Mouse (Mus musculus) heart, embryonic 16.5 days (tissue): ENCODE measurements around the gene Abca14. TPM values are rescaled to one million over a fixed set of nuclear protein-coding genes. Genes with fewer than 3 reads are reported as not detected.

ENCODE experiments used
- ATAC-seq: fragments of 200-750 bp; cut with Nextera tagmentation; replicated peaks from 2 replicates; pipeline ENCODE4 v1.8.0; 2017; ENCODE audit warnings: moderate number of reproducible peaks; ENCODE audit not compliant: insufficient read depth, low FRiP score; ENCODE audit errors: extremely low read depth
- H3K27ac ChIP-seq: fragments of 300-500 bp; sonication (generic); 2 replicates; pipeline ENCODE4 v1.5.1; 2014; ENCODE audit warnings: mild to moderate bottlenecking, low read length, control low read depth, moderate library complexity
- H3K27me3 ChIP-seq: fragments of 300-500 bp; sonication (generic); 2 replicates; pipeline ENCODE4 v1.6.1; 2014; ENCODE audit warnings: low read length, mixed read lengths; ENCODE audit not compliant: control insufficient read depth, insufficient read depth
- H3K36me3 ChIP-seq: fragments of 300-500 bp; sonication (generic); 2 replicates; pipeline ENCODE4 v1.6.1; 2014; ENCODE audit not compliant: control insufficient read depth, insufficient read depth
- H3K4me1 ChIP-seq: fragments of 300-500 bp; sonication (generic); 2 replicates; pipeline ENCODE4 v1.6.1; 2014; ENCODE audit warnings: low read length, mixed read lengths; ENCODE audit not compliant: control insufficient read depth, insufficient read depth
- H3K4me2 ChIP-seq: fragments of 300-500 bp; sonication (generic); 2 replicates; pipeline ENCODE4 v1.6.1; 2014; ENCODE audit warnings: low read depth, mild to moderate bottlenecking, control low read depth, low read length
- H3K4me3 ChIP-seq: fragments of 300-500 bp; sonication (generic); 2 replicates; pipeline ENCODE4 v1.5.1; 2014; ENCODE audit warnings: mild to moderate bottlenecking, control low read depth, low read length
- H3K9ac ChIP-seq: fragments of 300-500 bp; sonication (generic); 2 replicates; pipeline ENCODE4 v1.6.1; 2014; ENCODE audit warnings: low read length, control low read depth
- H3K9me3 ChIP-seq: fragments of 300-500 bp; sonication (generic); replicated peaks from 2 replicates; pipeline ENCODE4 v1.6.1; 2016; ENCODE audit warnings: low read length; ENCODE audit not compliant: control insufficient read depth
- WGBS: fragments of 180-500 bp; shearing (Covaris S2); extraction: QIAGEN DNeasy Blood & Tissue Kit; methylation state at CpG from one replicate; pipeline ENCODE4 v1.1.7; 2014; 5-methylcytosine and 5-hydroxymethylcytosine counted together
- polyA plus RNA-seq: library from polyadenylated mRNA; unstranded; fragments of >200 nt; fragmentation: Nextera tagmentation; extraction: Ambion mirVana; gene quantifications from 2 replicates; pipeline ENCODE4 v1.2.1, GENCODE M21; 2015

Gene Abca14
- polyA plus RNA-seq, 1 experiment from 2014 or later, result not detected

DNA sequence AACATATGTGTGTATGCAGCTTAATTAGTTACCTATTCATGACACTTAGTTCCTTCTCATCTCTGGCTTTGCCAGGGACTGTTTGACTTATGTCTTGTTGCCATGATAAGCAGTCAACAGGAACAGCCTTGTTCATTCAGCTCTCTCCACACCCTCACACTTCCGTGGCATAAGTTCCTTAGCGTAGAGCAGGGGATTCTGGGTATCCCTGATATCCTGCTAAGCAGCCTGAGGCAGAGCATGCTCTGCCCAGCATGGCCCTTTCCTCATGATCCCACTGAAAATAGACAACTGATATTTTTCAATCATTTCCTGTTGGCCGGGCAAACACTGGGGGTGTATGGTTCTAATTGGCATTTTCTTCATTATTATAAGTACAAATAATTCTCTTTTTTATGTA, 26.1 kb upstream of the Abca14 start:
- Histone ChIP-seq H3K4me3 (no peak overlapping the region), H3K4me1 (no peaks in the 10 kb centered on the region), H3K27ac (no peak overlapping the region), H3K36me3 (no peaks in the 10 kb centered on the region), H3K9ac (no peak overlapping the region), H3K4me2 (no peak overlapping the region), H3K9me3 (no peaks in the 10 kb centered on the region), H3K27me3 (no peaks in the 10 kb centered on the region)
- no peak for ATAC-seq
- WGBS, result 78% methylated on average over 3 of the region's 3 CpGs

DNA sequence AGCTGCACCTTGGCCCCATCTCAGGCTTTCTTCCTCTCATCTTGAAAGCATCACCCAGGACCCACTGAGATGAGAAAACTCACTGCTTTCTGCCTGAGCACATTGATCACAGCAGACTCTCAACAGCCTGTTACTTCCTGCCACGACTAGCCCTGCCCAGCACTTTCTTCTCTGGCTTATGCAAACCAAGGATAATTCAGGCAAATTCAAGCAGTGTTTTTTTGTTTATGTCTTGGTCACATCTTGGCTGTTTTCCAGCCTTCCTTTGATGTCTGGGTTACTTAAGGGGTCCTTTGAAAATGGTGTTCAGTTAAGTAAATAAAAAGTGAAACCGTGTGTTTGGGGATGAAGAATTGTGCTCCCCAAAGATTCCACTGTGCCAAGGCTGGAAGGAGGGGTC, 24.8 kb upstream of the Abca14 start:
- Histone ChIP-seq H3K9ac (no peak overlapping the region), H3K4me1 (no peaks in the 10 kb centered on the region), H3K9me3 (no peaks in the 10 kb centered on the region), H3K27ac (no peak overlapping the region), H3K4me2 (no peak overlapping the region), H3K4me3 (no peak overlapping the region), H3K36me3 (no peaks in the 10 kb centered on the region), H3K27me3 (no peaks in the 10 kb centered on the region)
- no peak for ATAC-seq
- WGBS, result 30% methylated on average over 2 of the region's 2 CpGs

DNA sequence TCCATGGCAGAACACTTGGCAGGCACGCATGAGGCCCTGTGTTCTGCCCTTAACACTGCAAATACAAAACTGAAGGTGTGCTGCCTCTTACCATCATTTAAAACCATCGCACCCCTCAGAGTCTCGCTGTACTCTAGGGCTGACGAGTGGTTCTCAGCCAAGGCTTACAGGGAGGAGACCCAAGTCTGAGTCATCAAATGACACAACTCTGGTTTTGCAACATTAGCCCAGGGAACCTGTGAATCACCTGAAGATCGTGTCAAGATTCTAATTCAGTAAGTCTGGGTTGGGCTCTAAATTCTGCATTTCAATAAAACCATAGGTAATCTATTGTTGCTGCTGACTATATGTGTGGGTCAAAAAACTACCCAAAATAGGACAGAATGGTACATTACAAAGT, 23.2 kb upstream of the Abca14 start:
- Histone ChIP-seq H3K4me3 (no peak overlapping the region), H3K4me1 (no peaks in the 10 kb centered on the region), H3K9me3 (no peaks in the 10 kb centered on the region), H3K4me2 (no peak overlapping the region), H3K27me3 (no peaks in the 10 kb centered on the region), H3K9ac (no peak overlapping the region), H3K36me3 (no peaks in the 10 kb centered on the region), H3K27ac (no peak overlapping the region)
- no peak for ATAC-seq
- 73% methylated on average over 5 of the region's 5 CpGs for WGBS

DNA sequence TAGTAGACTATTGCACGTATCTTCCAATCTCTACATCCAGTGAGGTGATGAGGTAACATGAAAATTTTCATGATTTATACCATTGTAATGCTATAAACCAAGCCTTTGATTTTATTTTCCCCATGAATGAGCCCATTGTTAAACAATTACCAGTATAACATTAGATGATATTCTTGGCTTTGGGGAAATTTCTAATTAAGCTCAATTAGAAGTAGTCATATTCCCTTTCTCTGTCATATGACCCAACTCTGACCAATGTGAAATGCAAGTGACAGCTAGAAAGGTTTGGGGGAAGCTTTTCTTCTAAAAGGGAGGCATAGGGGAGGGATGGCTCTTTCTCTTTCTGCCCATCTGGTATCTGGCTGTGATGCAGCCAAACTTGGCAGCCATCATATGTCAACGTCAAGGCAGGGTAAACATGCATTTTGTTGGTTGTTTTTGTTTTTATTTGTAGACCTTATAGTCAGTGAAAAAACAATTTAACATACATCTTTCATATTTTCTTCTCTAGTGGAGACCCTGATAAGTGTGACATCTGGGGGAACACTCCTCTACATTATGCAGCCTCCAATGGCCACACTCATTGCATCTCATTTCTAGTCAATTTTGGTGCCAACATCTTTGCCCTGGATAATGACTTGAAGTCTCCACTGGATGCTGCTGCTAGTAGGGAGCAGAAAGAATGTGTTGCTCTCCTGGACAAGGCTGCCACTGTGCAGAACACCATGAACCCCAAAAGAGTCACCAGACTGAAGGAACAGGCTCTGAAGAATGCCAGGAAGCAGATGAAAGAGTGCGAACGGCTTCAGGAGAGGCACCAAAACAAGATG, 22.1 kb upstream of the Abca14 start:
- no peaks in the 10 kb centered on the region for H3K9me3 ChIP-seq
- no peak overlapping the region for H3K9ac ChIP-seq
- H3K4me3 ChIP-seq, result no peak overlapping the region
- H3K27ac ChIP-seq, result no peak overlapping the region
- no peaks in the 10 kb centered on the region for H3K36me3 ChIP-seq
- H3K4me1 ChIP-seq, result no peaks in the 10 kb centered on the region
- H3K27me3 ChIP-seq, result no peaks in the 10 kb centered on the region
- ATAC-seq, result no peak
- H3K4me2 ChIP-seq, result no peak overlapping the region
- 94% methylated on average over 4 of the region's 4 CpGs for WGBS

DNA sequence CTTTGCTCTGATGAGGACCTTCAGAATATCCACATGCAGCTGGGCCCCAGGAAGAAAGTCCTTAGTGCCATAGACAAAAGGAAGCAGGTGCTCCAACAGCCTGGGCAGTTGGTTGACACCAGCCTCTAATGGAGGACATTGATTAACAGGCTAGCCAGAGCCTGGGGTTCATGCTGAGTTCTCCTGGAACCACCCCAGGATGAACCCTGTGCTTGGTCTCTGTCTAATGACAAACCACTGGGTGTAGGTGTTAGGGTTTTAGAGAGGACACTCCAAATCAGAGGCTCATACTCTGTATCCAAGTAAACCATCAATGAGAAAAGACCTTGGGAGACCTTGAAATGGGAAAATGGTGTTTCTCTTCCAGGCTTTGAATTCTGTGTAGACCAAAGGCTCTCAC, 20.9 kb upstream of the Abca14 start:
- Histone ChIP-seq H3K9ac (no peak overlapping the region), H3K27ac (no peak overlapping the region), H3K4me3 (no peak overlapping the region), H3K27me3 (no peaks in the 10 kb centered on the region), H3K4me1 (no peaks in the 10 kb centered on the region), H3K36me3 (no peaks in the 10 kb centered on the region), H3K9me3 (no peaks in the 10 kb centered on the region), H3K4me2 (no peak overlapping the region)
- ATAC-seq, result no peak

DNA sequence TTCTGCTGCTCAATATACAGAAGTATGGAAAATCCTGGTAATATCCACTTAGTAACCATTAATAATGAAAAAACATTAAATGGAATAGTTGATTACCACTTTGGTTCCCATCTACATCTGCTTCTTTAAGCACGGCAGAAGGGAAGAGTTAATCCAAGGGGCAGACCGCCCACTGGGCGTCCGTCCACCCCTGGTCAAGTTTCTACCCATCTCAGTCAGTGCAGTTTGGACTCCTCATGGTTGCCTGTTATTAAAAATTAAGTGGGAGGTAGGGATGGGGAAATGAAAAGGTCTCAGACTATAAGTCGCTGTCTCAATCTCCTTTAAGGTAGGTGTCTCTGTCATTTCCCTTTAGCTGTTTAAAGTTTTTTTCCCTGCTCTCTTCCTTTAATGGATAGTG, 14.8 kb upstream of the Abca14 start:
- H3K36me3 ChIP-seq, result no peaks in the 10 kb centered on the region
- no peaks in the 10 kb centered on the region for H3K9me3 ChIP-seq
- H3K4me3 ChIP-seq, result no peak overlapping the region
- no peak overlapping the region for H3K9ac ChIP-seq
- 77% methylated on average over 5 of the region's 5 CpGs for WGBS
- H3K4me1 ChIP-seq, result peaks cover 7% of the 10 kb centered on the region
- no peak overlapping the region for H3K27ac ChIP-seq
- H3K27me3 ChIP-seq, result no peaks in the 10 kb centered on the region
- H3K4me2 ChIP-seq, result no peak overlapping the region
- no peak for ATAC-seq

DNA sequence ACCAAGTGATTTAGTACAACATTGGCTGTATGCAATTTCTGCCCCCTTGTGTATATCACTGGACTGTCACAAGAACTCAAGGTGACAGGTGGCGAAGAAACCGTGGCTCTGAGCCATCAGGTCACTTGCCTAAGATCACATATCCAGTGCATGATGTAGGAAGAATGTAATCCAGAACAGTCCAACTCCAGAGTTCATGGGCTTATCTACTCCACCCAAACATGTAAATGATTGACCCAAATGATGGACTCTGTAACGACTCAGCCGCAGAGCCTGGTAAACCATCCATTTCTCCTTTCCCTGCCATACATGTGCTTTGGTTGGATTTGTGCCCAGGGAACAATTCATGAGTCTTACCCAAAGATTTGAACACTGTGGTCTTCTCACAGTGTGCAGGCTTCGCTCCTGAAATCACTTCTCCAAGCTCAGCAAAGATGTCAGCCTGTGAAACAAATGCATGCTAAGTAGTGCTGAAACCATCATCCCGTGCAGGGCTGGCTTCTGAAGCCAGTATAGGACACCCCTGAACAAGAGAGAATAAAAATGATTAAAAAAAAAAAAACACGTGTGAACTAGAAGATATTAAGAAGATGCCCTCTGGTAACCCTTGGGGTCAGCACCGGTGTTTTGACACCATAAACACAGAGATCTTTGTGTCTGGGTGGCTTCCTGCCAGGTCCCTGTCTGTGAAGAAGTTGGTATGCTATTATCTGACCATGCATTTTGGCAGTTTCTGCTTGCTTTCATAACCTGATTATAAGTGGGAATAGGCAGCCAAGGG, 14.2 kb upstream of the Abca14 start:
- peaks cover 7% of the 10 kb centered on the region for H3K4me1 ChIP-seq
- H3K27ac ChIP-seq, result no peak overlapping the region
- no peaks in the 10 kb centered on the region for H3K27me3 ChIP-seq
- no peak overlapping the region for H3K4me3 ChIP-seq
- no peak overlapping the region for H3K9ac ChIP-seq
- 51% methylated on average over 8 of the region's 8 CpGs for WGBS
- no peaks in the 10 kb centered on the region for H3K9me3 ChIP-seq
- H3K36me3 ChIP-seq, result no peaks in the 10 kb centered on the region
- no peak overlapping the region for H3K4me2 ChIP-seq
- no peak for ATAC-seq

DNA sequence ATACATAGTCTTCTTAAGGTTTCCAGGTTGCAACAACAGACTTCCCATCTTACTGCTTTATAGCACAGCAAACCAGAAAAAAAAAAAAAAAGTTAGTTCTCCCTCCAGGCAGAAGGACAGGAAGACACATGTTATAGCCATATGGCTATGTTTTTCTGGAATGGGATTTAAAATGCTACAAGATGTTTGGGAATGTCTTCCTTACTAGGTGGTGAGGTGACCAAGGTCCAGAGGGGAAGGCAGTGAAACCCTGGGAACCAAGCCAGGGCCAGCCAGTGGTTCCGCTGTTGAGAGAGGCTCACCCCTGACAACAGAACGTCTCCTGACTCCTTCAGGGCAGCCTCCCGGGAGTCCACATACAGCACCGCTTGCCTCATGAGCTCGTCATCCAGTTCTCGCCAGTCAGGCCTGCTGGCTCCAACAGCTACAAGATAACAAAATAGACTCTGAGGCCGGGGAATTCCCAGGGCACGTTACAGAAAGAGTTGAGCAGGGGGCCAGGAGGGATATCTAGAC, 13.6 kb upstream of the Abca14 start:
- no peaks in the 10 kb centered on the region for H3K36me3 ChIP-seq
- no peaks in the 10 kb centered on the region for H3K27me3 ChIP-seq
- no peak overlapping the region for H3K4me2 ChIP-seq
- H3K4me1 ChIP-seq, result peaks cover 7% of the 10 kb centered on the region
- H3K9ac ChIP-seq, result no peak overlapping the region
- no peaks in the 10 kb centered on the region for H3K9me3 ChIP-seq
- ATAC-seq, result peak; percentile 58; the same call in 1 of the 2 replicates
- 7% methylated on average over 8 of the region's 8 CpGs for WGBS
- H3K4me3 ChIP-seq, result no peak overlapping the region
- no peak overlapping the region for H3K27ac ChIP-seq

DNA sequence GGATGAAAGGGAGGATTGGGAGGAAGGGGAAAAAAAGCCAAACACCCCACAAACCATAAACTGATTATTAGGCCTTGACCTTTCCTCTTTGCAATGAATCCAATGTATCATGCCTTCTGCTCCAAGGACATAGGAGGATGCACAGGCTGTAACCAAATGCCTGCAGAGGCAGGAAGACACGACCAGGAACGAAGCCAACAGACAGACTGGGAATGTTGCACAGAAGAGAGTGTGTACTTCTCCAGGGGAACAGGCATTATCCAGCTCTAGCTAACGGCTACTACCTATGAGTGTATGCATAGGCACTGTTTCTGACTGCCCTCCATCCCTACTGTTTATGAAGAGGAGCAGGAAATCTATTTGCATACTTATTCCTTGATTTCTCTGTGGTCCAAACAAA, 11.6 kb upstream of the Abca14 start:
- no peak for ATAC-seq
- WGBS, result 47% methylated on average over 3 of the region's 3 CpGs
- H3K4me1 ChIP-seq, result peaks cover 7% of the 10 kb centered on the region

More for the DNA sequence above, 11.6 kb upstream of the Abca14 start:
- Histone ChIP-seq H3K9ac (no peak overlapping the region), H3K4me3 (no peak overlapping the region), H3K27ac (no peak overlapping the region), H3K4me2 (no peak overlapping the region), H3K36me3 (no peaks in the 10 kb centered on the region), H3K9me3 (no peaks in the 10 kb centered on the region), H3K27me3 (no peaks in the 10 kb centered on the region)
